Mouse (Mus musculus) A20 (cell line): ENCODE measurements at regions not wholly inside any gene's neighbourhood (a gene's known extent, or its start where the extent isn't known, plus 50 kb on each side); places are given as distances from the start of the nearest gene placed in this dataset.
"Not testable (repeated sequence)": the region's sequence is repeated elsewhere in the genome, so short reads cannot be mapped to it uniquely, and the experiment has no call there.

ENCODE experiments used
- DNase-seq: peaks from one replicate; pipeline ENCODE4 v3.0.0-alpha.2; 2011; ENCODE audit warnings: low read depth, low spot score

DNA sequence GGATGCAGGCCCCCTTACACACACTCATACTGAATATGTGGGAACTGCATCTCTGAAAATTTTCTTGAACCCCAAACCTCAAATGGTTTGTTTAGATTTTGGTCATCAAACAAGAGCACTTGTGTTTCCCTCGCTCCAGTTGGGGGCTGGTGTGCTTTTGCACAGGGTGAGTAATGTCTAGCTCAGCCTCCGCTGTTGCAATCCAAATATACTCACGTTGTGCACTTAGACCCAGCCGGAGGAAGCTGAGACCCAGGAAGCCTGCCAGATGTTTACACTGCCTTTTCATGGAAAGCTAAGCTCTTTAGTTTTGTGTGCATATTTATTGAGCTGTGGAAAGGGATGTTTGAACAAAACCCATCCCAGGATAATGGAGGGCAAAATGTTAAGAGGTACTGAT is 148.9 kb upstream of the Gm12728 start:
- no peak for DNase-seq

DNA sequence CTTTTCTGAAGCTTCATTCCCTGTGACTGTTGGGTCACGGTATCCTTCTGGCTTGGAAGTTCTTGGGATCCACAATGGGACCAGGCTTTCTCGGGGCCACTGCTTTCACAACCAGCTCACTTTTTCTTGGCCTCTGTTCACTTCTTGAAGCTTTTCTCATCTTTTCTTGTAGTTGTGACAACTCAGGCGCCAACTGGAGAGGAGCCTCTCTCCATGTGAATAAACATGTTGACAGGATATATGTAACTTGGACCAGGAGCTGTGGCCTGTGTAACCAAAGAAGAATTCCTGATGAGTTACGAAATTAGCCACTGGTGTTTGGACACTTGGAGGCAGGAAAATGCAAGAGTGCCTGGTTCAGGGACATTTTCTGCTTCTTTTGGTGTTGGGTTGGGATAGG is 148.1 kb upstream of the Gm12728 start:
- no peak for DNase-seq

DNA sequence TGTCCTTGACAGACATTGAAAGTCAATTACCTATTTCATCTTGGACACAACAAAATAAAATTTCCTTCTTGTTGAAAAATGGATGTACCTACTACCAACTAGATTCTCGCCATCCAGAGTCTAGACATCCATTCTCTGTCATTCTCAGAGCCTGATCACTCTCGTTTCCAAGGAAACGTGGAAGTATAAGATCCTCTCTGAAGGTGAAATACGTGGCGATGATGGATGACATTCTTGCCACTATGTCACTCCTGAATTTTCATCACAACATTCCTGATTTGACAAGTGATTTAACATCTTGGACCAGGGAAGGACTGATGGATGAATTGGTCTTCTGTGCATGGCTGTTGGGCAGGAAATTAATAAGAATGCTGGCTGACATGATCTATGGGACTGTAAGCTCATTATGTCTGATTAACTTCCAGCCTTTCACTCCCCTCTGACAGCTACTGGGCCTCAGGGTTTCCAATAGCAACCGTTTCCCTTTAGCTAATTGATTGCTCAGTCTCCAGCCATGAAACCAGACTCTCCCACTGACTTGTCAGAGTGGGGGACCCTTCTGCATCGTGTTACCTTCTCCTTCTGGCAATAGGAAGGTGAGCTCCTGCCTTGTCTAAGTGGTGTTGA is 140.7 kb upstream of the Gm12728 start:
- DNase-seq, result no peak

DNA sequence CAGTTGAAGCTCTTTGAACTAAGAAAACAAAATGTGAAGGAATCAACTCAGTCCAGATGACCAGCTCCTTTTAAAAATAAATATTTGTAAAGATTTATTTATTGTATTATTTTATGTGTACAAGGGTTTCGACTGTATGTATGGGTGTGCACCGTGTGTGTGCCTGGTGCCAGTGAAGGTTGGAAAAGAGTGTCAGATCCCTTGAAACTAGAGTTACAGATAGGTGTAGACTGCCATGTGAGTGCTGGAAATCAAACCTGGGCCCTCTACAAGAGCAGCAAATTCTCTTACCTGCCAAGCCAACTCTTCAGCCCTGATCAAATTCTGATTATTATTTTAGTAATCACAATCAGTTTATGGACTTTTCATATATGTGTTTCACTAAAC is 140.2 kb upstream of the Gm12728 start:
- no peak for DNase-seq

DNA sequence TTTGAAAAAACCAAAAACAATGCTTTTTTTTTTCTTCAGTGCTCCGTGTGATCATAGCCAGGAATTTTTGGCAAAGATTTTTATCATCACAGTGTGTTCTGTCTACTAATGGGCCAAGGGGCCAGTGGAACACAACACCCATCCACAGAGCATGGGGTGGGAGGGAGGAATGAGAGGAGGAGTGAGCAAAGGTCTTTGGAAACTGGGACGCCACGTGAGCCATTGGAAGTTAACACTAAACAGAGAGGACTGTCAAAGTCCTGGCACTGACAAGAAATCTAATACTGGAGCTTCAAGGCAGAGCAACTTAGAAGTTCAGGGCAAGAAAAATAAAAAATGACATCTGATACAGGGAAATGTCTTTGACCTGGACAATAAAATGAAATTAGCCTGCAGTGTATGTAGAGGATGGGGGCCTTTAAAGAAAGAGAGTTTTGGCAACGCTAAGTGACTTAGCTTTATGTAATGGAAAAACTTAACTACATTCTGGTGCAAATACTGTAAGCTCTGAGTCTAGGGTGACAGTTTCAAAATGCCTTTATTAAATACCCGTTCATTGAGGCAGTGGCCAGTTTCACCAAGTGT is 133.5 kb upstream of the Gm12728 start:
- DNase-seq, result no peak

DNA sequence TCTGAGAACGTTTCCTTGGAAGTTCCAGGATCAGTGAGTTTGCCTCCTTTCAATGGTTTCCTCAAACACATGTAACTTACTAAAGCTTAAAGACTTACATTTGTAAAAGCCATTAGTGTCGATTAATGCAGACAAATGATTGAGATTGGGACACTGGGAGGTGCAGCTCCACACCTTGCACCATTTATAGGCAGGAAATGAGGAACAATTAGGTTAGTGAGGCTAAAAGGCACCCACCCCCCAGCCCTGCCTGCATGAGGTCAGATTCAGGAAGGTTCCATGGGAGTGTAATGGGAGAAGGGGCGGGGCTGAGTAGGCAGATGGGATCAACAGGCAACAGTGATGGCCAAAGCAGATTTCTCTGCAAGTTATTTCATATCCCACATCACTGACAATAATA is 131.1 kb upstream of the Gm12728 start:
- no peak for DNase-seq

DNA sequence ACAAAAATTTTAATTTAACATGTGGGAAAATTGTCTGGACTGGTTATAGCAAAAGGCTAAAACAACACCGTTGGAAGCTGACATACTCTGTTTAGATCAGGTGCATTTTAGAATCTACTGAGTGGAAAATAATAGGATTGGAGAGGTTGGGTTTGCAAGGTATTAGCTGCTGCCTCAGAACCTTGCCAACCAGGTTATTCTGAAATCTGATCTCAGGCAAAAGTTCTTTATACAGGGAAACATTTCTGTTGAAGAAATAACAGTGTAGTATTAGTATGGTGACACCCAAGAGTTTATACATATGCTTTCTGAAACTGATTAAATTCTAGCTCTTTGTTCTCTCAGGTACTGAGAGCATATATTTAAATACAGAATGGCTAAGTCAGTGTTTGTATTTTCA is 113.0 kb upstream of the Gm12728 start:
- DNase-seq, result no peak

DNA sequence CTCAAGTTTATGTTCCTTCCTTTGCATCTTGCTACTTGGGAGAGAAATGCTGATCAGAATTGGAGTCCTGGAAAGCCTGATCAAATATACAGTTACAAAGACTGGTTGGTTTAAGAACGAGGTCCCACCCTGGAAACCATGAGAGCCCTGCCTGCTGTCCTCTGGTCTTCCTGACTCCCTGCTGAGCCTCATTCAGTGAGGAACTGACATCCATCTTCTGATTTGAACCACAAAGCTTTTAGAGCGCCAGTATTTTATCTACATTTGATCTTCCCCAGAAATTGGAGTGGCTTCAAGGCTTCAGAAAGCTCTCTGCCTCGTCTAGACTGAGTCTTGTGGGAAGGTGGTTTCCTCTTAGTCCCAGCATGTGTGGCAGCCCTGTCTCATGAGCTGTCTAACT is 99.0 kb upstream of the Gm12728 start:
- no peak for DNase-seq

DNA sequence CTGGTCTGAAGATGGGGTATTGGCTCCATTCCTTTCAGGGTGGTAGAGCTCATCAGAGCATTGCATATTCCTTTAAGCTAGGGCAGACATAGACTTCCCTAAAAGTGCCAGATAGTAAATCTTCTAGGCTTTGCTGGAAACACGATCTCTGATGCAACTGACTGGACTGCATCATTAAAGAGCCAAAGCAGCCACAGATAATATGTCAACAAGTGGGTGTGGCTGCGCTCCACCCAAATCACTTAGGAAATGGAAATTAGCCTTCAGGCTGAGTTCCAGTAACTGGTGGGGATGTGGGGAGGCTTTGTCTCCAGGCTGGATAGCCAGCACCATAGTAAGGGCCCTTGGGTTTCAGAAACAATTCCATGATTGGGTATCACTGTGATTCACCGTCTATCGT is 97.3 kb upstream of the Gm12728 start:
- no peak for DNase-seq

DNA sequence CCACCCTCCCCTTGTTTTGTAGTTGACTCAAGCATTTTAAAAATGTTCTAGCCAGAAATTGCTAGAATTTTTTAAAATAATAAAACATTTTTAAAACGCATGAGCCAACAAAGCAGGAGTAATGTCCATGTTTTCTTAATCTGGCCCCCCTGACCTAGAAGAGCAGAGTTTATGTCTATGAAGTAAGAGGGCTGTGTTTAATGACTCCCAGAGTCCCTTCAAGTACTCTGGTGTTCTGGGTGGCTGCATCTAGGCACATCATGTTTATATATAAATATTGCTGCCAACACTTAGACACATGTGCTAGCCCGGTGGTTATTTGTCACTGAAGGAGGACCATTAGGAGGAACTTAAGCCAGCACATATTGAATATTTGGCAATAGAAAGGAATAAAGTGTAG is 93.8 kb upstream of the Gm12728 start:
- no peak for DNase-seq

DNA sequence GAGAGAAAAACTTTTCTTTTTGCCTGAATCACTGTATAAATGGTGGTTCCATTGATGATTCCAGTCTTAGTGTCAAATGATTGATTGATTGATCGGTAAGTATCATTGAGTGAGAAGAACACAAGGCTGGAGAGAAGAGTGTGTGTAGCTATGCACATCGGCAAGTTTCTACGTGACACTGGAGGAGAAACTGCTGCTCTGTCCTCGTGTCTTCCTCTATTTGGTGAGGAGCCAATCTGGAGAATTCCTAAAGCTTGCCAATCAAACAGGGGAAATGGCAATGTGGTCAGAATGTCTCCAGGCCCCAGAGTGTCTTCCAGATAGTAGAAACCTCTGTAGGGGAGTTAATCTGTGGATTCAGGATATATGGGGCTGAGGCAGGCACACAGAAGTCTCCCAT is 92.5 kb upstream of the Gm12728 start:
- DNase-seq, result no peak

DNA sequence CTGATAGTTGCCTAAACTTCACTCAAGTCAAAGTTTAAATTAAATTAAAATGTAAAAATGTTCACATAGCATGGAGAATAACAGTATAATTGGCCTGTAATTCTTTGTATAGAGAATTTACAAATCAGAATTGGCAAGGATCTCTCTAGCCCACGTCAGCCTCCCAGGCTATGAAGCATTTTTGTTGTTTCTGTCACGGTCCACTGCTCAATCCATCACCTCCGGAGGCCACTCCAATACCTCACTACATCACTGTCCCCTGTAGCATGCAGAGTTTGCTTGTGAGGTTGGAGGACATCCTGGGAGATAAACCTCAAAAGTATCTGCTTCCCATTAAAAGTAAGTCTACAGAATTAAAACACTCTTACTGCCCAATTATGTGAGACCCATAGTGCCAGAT is 87.6 kb upstream of the Gm12728 start:
- no peak for DNase-seq

DNA sequence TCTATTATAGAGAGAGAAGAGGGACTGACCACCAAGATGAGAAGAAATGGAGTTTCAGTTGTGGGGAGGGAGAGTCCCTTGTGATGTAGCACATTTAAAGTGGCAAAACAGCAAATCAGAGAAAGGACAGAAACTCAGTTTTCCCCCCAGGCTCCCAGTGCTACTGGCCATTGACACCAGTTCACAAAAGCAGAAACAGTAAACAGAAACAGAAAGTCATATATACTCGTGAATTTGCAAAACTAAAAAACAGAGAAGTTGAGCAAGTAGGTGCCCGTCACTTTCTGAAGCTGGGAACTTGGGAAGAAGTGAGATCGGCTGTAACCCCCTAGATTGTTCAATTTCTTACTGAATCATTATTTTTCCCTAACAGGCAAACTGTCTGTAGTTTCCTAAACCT is 86.3 kb upstream of the Gm12728 start:
- DNase-seq, result no peak

DNA sequence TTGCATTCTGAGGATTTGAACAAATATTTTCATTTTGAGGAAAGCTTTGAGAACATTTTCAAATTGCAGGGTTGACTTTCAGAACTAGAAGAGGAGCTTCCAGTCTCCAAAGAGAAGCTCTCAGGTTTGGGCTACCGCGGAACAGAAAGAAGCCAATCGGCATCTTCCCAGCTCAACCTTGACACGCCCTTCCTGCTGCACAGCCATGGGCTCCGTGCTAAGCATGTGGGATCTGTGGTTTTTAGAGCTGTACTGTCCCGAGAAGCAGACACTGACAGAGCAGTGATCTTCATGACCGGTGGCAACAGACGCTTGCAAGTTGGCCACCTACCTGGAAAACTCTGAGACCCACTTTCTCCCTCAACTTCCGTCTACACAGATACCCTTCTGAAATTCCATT is 85.4 kb upstream of the Gm12728 start:
- no peak for DNase-seq

DNA sequence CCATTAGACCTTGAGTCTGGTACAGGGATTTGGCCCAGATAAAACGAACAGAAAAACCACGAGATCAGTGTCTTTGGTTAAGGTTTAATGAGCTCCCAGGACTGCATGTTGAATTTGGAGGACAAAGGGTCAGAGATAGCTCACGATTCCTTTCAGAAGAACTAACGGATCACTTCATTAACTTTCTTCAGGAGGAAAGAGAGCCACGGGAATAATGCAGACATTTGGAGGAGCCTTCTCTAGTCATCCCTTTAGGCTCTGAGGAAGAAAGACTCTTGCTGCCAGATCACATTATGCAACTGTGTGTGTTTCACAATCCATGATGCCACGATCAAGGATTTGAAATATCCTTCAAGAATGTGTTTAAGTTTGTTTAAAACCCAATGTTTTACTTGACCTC is 83.7 kb upstream of the Gm12728 start:
- DNase-seq, result no peak

DNA sequence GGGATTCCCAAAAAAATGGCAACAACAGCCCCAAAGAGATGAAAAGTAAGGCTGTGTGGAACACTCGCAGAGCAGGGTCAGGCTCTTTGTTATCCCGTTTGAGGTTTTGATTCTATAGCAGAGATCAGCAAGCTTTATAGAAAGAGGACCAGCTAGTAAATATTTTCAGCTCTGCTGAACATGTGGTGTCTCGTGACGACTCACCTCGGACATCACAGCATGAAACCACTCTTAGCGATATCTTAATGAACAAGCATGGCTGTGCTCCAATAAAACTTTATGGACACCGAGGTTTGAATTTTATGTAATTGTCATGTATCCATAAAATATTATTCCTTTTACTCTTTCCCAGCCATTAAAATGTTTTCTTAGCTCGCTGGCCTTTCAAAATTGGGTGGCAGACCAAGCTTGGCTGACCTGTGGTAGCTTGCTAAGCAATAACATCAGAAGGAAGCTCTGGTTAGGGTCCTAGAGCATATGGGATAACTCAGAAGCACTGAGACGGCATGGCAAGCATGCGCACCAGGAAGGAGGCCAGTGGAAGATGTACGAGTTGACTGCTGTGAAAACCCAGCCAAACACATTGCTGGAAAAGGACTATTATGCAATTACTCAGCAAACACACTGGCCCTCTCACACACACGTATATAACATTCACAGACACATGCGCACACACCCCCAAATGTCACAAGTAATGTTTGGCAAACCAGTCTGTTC is 81.4 kb upstream of the Gm12728 start:
- DNase-seq, result no peak

DNA sequence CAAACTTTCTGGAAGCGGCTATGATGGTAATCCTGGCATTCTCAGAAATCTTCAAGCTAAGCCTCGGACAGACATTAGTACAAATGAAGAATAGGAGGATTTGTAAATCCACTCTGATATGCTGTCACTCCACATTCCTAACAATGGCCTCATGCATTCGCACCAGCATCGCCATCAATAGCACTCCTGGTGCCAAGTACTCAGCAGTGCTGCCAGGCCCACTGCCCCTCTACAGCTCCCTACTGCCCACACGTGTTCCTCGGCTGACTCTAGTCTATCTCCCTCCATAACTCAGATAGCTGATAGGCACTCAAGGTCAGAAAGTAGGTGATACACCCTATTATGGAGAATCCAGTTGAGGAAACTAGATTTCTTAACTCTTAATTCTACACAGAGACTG is 75.7 kb upstream of the Gm12728 start:
- DNase-seq, result no peak

DNA sequence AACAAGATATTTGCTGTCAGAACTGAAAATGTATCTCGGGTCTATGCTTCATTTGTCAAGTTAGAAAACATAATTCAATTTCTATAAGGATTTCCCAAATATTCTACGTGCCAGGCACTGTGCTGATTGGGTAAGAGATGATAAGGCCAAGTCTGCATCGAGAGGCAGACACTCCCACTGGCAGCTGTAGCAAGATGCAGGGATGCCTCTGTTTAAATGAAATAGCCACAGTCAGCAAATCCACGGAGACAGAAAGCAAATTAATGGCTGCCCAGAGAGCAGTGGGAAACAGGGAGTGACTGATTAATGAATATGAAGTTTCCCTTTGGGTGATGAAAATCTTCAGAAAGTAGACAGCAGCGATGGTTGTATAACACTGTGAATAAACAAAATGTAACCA is 71.6 kb upstream of the Gm12728 start:
- DNase-seq, result no peak

DNA sequence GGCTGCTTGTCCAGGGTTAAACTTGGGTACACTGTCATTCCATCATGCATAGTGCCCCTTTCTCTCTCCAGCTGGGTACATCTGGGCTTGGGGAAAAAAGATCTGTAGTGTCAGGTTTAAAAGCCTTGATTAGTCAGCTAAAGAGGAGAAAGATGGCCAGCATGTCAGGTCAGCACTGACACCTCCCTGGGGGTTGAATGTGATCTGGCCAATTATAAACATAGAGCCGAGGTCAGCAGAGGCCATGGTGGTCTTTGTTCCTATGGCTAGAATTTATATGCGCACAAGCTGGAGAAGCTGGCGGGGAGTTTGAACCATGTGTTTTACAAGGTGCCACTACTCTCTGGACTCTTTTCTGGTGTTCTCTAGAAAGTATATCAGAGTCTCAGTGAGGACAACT is 61.0 kb upstream of the Gm12728 start:
- DNase-seq, result no peak

DNA sequence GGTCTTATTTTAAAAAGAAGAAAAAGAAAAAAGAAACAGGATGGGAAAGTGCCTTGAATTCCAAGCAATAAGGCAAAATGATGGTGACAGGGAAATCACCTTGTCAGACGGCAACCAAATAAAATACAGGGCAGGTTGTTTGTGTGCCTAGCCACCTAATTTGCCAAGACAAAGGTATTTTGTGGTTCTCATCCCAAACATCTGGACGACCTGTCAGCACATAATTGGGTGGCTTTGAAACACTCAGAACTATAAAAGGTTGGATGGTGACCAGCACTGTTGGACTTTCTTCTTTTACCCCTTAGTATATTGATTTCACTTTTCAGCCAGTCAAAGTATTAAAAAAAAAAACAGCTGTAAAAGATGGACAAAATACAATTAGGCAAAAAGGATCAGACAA is 58.8 kb upstream of the Gm12728 start:
- DNase-seq, result no peak

DNA sequence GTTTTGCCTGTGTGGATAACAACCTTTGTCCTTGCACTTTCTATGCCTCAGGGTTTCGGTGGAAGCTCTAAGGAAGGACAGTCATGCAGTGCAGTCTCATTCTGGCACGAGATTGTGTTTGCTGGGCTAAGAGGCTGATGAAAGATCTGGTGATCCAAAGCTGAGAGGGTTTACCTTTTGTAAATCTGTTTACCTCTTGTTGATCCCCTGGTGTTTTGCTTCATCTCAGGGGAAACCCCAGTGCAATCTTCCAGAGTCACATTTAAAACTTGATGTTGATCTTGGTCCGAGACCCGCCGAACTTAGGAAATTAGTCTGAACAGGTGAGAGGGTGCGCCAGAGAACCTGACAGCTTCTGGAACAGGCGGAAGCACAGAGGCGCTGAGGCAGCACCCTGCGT is 54.6 kb upstream of the Gm12728 start:
- not testable (repeated sequence) for DNase-seq
